In genomic region chr4:80631041-80631440, GRCm38 (mm10) we compare ENCODE assay signal across 17 mouse cellular contexts.
DNase-seq lines count a peak whose midpoint lies in the region; TF ChIP-seq lines count a peak whose summit lies in the region.
"Had no signal": no experiment of that assay in that cellular context is flagged by ENCODE, and none has a peak within 500 bp of the region (broad histone marks: within the 10 kb centered on the region; RNA-seq: fewer than 3 reads in every experiment).

No protein-coding gene starts in this region.

- DNase-seq in cerebellum, adult 18-20 months = peak; percentile 20 to 27
- peak; percentile 23 to 70 for DNase-seq in cerebellum, adult 2 months
- peak; percentile 47 to 52 for DNase-seq in cerebellum, postnatal 10 days
- DNase-seq in gastrocnemius, postnatal 14 days = no peak
- no peak for DNase-seq in ovary, postnatal 10 days (ENCODE audit: low spot score)
- no peak for DNase-seq in spleen, postnatal 14 days (ENCODE audit: low spot score in 2 of 2)
- DNase-seq: adrenal gland, adult 2 months; adrenal gland, postnatal 25 days; embryo, embryonic 11 days; gastrocnemius, postnatal 25 days; kidney, adult 9 months had no signal

- no peaks in the 10 kb centered on the region for H3K4me1 ChIP-seq in cerebellum, adult 2 months (ENCODE audit: control insufficient read depth, insufficient read depth, low read length)
- peaks cover 2% of the 10 kb centered on the region for H3K4me1 ChIP-seq in cortical plate, adult 2 months (ENCODE audit: control insufficient read depth, insufficient read depth, low read length)
- H3K4me1 ChIP-seq: embryonic facial prominence, embryonic 12.5 days; forebrain, embryonic 15.5 days; heart, embryonic 12.5 days; hindbrain, embryonic 10.5 days; hindbrain, embryonic 15.5 days had no signal

- 27% methylated on average over 4 of the region's 4 CpGs for WGBS in cerebellum, adult 2 months

- no peak overlapping the region for H3K4me3 ChIP-seq in cerebellum, adult 2 months (replicated peaks; ENCODE audit: insufficient read depth, low read depth, low read length)
- no peak overlapping the region for H3K4me3 ChIP-seq in cortical plate, adult 2 months (ENCODE audit: insufficient read depth, low read length)
- H3K4me3 ChIP-seq: embryonic facial prominence, embryonic 12.5 days; forebrain, embryonic 15.5 days; heart, embryonic 12.5 days; hindbrain, embryonic 10.5 days; hindbrain, embryonic 15.5 days had no signal

- H3K27me3 ChIP-seq in cerebellum, adult 2 months (ENCODE audit: control insufficient read depth, insufficient read depth, low read length) = no peaks in the 10 kb centered on the region
- H3K27me3 ChIP-seq: embryonic facial prominence, embryonic 12.5 days; forebrain, embryonic 15.5 days; heart, embryonic 12.5 days; hindbrain, embryonic 15.5 days had no signal

- no peak for TF ChIP-seq POLR2A in cerebellum, adult 2 months (IDR thresholded peaks at IDR 0.05; ENCODE audit: borderline replicate concordance, insufficient read depth, low read length)
- TF ChIP-seq POLR2A in cortical plate, adult 2 months (IDR thresholded peaks at IDR 0.05; ENCODE audit: extremely low read depth, insufficient read depth, low read length) = no peak

- intact Hi-C loops in gastrocnemius, postnatal 14 days (cut with DNase I; ENCODE audit: low total_unique reads) = no loop called here

- TF ChIP-seq CTCF in cerebellum, adult 2 months (IDR thresholded peaks at IDR 0.05; ENCODE audit: borderline replicate concordance, insufficient read depth, low read depth, low read length) = no peak
- no peak for TF ChIP-seq CTCF in cortical plate, adult 2 months (IDR thresholded peaks at IDR 0.05; ENCODE audit: extremely low read depth, insufficient read depth, low read length)

- no peak overlapping the region for H3K27ac ChIP-seq in cerebellum, adult 2 months (ENCODE audit: insufficient read depth, low read length)
- peak overlapping the region; percentile 87 for H3K27ac ChIP-seq in cortical plate, adult 2 months (ENCODE audit: insufficient read depth, low read length)
- H3K27ac ChIP-seq: embryonic facial prominence, embryonic 12.5 days; forebrain, embryonic 15.5 days; hindbrain, embryonic 10.5 days; hindbrain, embryonic 15.5 days had no signal

Comparison
In these comparisons a context has a peak if more than half of its experiments do, and no peak if none do; other contexts are left out.
1. DNase-seq: peak in cerebellum, adult 18-20 months (2 of 2), cerebellum, adult 2 months (2 of 2) and cerebellum, postnatal 10 days (2 of 2); none in gastrocnemius, postnatal 14 days (single experiment), ovary, postnatal 10 days (single experiment) and spleen, postnatal 14 days (0 of 2).